In genomic region chr1:105067902-105068301, GRCm38 (mm10) we compare ENCODE assay signal across 14 mouse cellular contexts.
A peak's percentile ranks its signal among the peaks of the same experiment; 100 is the strongest.
DNase-seq lines count a peak whose midpoint lies in the region; ATAC-seq lines count a peak whose summit lies in the region.
"Had no signal": no experiment of that assay in that cellular context is flagged by ENCODE, and none has a peak within 500 bp of the region (broad histone marks: within the 10 kb centered on the region; RNA-seq: fewer than 3 reads in every experiment).

No protein-coding gene starts in this region.

- DNase-seq in retina, postnatal 1 day, result peak; percentile 14
- DNase-seq in retina, embryonic 14.5 days (ENCODE audit: low spot score), result no peak
- DNase-seq in gonadal fat pad, adult 2 months (ENCODE audit: low read depth), result peak; percentile 23
- peak; percentile 43 for DNase-seq in telencephalon, adult 2 months (ENCODE audit: low read depth, low spot score)
- no peak for DNase-seq in spleen, adult 18-20 months
- DNase-seq in urinary bladder, postnatal 4 days (ENCODE audit: low spot score in 2 of 2), result no peak
- DNase-seq: adrenal gland, adult 8-10 months; lung, adult 2 months had no signal

- no peaks in the 10 kb centered on the region for H3K27me3 ChIP-seq in forebrain, embryonic 15.5 days
- no peaks in the 10 kb centered on the region for H3K27me3 ChIP-seq in forebrain, embryonic 12.5 days
- H3K27me3 ChIP-seq: heart, embryonic 15.5 days; limb, embryonic 12.5 days; midbrain, embryonic 13.5 days; neural tube, embryonic 15.5 days had no signal

- no peak overlapping the region for H3K9ac ChIP-seq in forebrain, embryonic 15.5 days (replicated peaks)
- H3K9ac ChIP-seq in forebrain, embryonic 12.5 days, result no peak overlapping the region
- H3K9ac ChIP-seq: heart, embryonic 15.5 days; limb, embryonic 12.5 days; midbrain, embryonic 13.5 days; neural tube, embryonic 15.5 days had no signal

- ATAC-seq in forebrain, embryonic 15.5 days (replicated peaks), result peak; percentile 67; the same call in 1 of the 2 replicates
- ATAC-seq in forebrain, embryonic 12.5 days (ENCODE audit: low FRiP score), result no peak
- ATAC-seq: midbrain, embryonic 13.5 days had no signal

- H3K36me3 ChIP-seq in forebrain, embryonic 15.5 days, result no peaks in the 10 kb centered on the region
- H3K36me3 ChIP-seq in forebrain, embryonic 12.5 days (replicated peaks), result no peaks in the 10 kb centered on the region
- H3K36me3 ChIP-seq: heart, embryonic 15.5 days; limb, embryonic 12.5 days; midbrain, embryonic 13.5 days; neural tube, embryonic 15.5 days had no signal

- no peak overlapping the region for H3K4me2 ChIP-seq in forebrain, embryonic 15.5 days (replicated peaks)
- no peak overlapping the region for H3K4me2 ChIP-seq in forebrain, embryonic 12.5 days
- H3K4me2 ChIP-seq: heart, embryonic 15.5 days; limb, embryonic 12.5 days; midbrain, embryonic 13.5 days; neural tube, embryonic 15.5 days had no signal

- 65% methylated on average over 4 of the region's 4 CpGs for WGBS in forebrain, embryonic 15.5 days
- WGBS in forebrain, embryonic 12.5 days, result 69% methylated on average over 4 of the region's 4 CpGs

- peaks cover 14% of the 10 kb centered on the region for H3K4me1 ChIP-seq in forebrain, embryonic 15.5 days
- H3K4me1 ChIP-seq in forebrain, embryonic 12.5 days, result no peaks in the 10 kb centered on the region
- H3K4me1 ChIP-seq: heart, embryonic 15.5 days; midbrain, embryonic 13.5 days had no signal

- H3K27ac ChIP-seq in forebrain, embryonic 15.5 days (replicated peaks), result no peak overlapping the region; the same call in 1 of the 2 replicates
- no peak overlapping the region for H3K27ac ChIP-seq in forebrain, embryonic 12.5 days
- H3K27ac ChIP-seq: heart, embryonic 15.5 days; limb, embryonic 12.5 days; midbrain, embryonic 13.5 days; neural tube, embryonic 15.5 days had no signal

- H3K9me3 ChIP-seq in forebrain, embryonic 15.5 days, result no peaks in the 10 kb centered on the region
- no peaks in the 10 kb centered on the region for H3K9me3 ChIP-seq in forebrain, embryonic 12.5 days
- H3K9me3 ChIP-seq: heart, embryonic 15.5 days; limb, embryonic 12.5 days; midbrain, embryonic 13.5 days; neural tube, embryonic 15.5 days had no signal

- no peak overlapping the region for H3K4me3 ChIP-seq in forebrain, embryonic 15.5 days
- H3K4me3 ChIP-seq in forebrain, embryonic 12.5 days (replicated peaks), result no peak overlapping the region
- H3K4me3 ChIP-seq: heart, embryonic 15.5 days; limb, embryonic 12.5 days; midbrain, embryonic 13.5 days; neural tube, embryonic 15.5 days had no signal

Comparison
In these comparisons a context has a peak if more than half of its experiments do, and no peak if none do; other contexts are left out.
1. DNase-seq: peak in retina, postnatal 1 day (single experiment), gonadal fat pad, adult 2 months (single experiment) and telencephalon, adult 2 months (single experiment); none in retina, embryonic 14.5 days (single experiment), spleen, adult 18-20 months (0 of 2) and urinary bladder, postnatal 4 days (0 of 2).